Mouse (Mus musculus) liver, postnatal 0 days (tissue): ENCODE measurements around the gene Gm49368.

ENCODE experiments used
- CTCF ChIP-seq: sonication (generic); IDR thresholded peaks from 2 replicates; pipeline ENCODE4 v1.5.1; 2016; ENCODE audit warnings: antibody characterized with exemption, low read depth
- EP300 ChIP-seq: IDR thresholded peaks from 2 replicates; pipeline ENCODE4 v1.6.1; 2016; ENCODE audit warnings: antibody characterized with exemption, low read depth, mild to moderate bottlenecking

GRCm38 (mm10) chr7:128053061-128053460 is 9.4 kb upstream of the Gm49368 start:
- no peak for TF ChIP-seq CTCF
- no peak for TF ChIP-seq EP300
